Mouse (Mus musculus): ENCODE data around the gene Ribc2. TPM values are rescaled to one million over a fixed set of nuclear protein-coding genes. Genes with fewer than 3 reads are reported as not detected.

The Ribc2 gene
- 0.08 TPM in 1 of 2 replicates, not detected in the other for polyA plus RNA-seq (2015; fragmentation: Nextera tagmentation; extraction: Ambion mirVana)

GRCm38 (mm10) chr15:85131275-85132192 is at the start of gene Ribc2, which contains the start of gene Smc1b:
Gene Ribc2, plus strand, starts transcription at chr15:85132078.
Gene Smc1b, minus strand, starts transcription at chr15:85131964.
- Histone ChIP-seq H3K27me3 (ENCODE audit: control insufficient read depth, insufficient read depth, low read length) (no peaks in the 10 kb centered on the region), H3K9ac (ENCODE audit: low read length) (no peak within 1 kb of the TSS), H3K4me1 (replicated peaks; ENCODE audit: control insufficient read depth, insufficient read depth) (0 out of 2 replicates have a peak, but pooled peaks cover 2% of the 10 kb centered on the region), H3K4me3 (ENCODE audit: low read depth, low read length) (peak within 1 kb of the TSS; percentile 23), H3K9me3 (ENCODE audit: control insufficient read depth, low read length) (no peaks in the 10 kb centered on the region), H3K36me3 (ENCODE audit: control insufficient read depth, insufficient read depth, low read length) (no peaks in the 10 kb centered on the region), H3K27ac (replicated peaks) (no peak within 1 kb of the TSS), H3K4me2 (replicated peaks; ENCODE audit: low read depth) (peak within 1 kb of the TSS; percentile 50)
- no peak for TF ChIP-seq CTCF (IDR thresholded peaks at IDR 0.05; ENCODE audit: low read depth)
- TF ChIP-seq EP300 (optimal IDR thresholded peaks at IDR 0.05) = peak; percentile 98
- WGBS = 27% methylated on average over 52 of the region's 58 CpGs
- ATAC-seq (ENCODE audit: low FRiP score, low TSS enrichment) (peak; percentile 38; the same call in 1 of the 2 replicates), DNase-seq (ENCODE audit: low spot score) (peak; percentile 70)

- no peak overlapping the region for H3K4me2 ChIP-seq (replicated peaks; ENCODE audit: low read depth)
- ATAC-seq (ENCODE audit: low FRiP score, low TSS enrichment) (no peak), DNase-seq (ENCODE audit: low spot score) (no peak)
- no peak overlapping the region for H3K9ac ChIP-seq (ENCODE audit: low read length)
- H3K4me3 ChIP-seq (ENCODE audit: low read depth, low read length) = no peak overlapping the region
- H3K36me3 ChIP-seq (ENCODE audit: control insufficient read depth, insufficient read depth, low read length) = no peaks in the 10 kb centered on the region
- TF ChIP-seq CTCF (IDR thresholded peaks at IDR 0.05; ENCODE audit: low read depth) = no peak
- no peak for TF ChIP-seq EP300 (optimal IDR thresholded peaks at IDR 0.05)
- H3K9me3 ChIP-seq (ENCODE audit: control insufficient read depth, low read length) = no peaks in the 10 kb centered on the region
- H3K27ac ChIP-seq (replicated peaks) = no peak overlapping the region
- 67% methylated on average over 1 of the region's 1 CpGs for WGBS
- no peaks in the 10 kb centered on the region for H3K4me1 ChIP-seq (replicated peaks; ENCODE audit: control insufficient read depth, insufficient read depth)
- H3K27me3 ChIP-seq (ENCODE audit: control insufficient read depth, insufficient read depth, low read length) = no peaks in the 10 kb centered on the region
Observed at GRCm38 (mm10) chr15:85085641-85086040, 46.2 kb upstream of the Ribc2 start.

GRCm38 (mm10) chr15:85132193-85132520 is 279 bp downstream of the Ribc2 start:
- H3K4me2 ChIP-seq (replicated peaks; ENCODE audit: low read depth) = peak overlapping the region; percentile 50
- TF ChIP-seq EP300 (optimal IDR thresholded peaks at IDR 0.05) = no peak
- no peak for TF ChIP-seq CTCF (IDR thresholded peaks at IDR 0.05; ENCODE audit: low read depth)
- H3K4me3 ChIP-seq (ENCODE audit: low read depth, low read length) = peak overlapping the region; percentile 23
- 22% methylated on average over 10 of the region's 10 CpGs for WGBS
- no peak overlapping the region for H3K27ac ChIP-seq (replicated peaks)
- H3K9ac ChIP-seq (ENCODE audit: low read length) = no peak overlapping the region
- no peaks in the 10 kb centered on the region for H3K9me3 ChIP-seq (ENCODE audit: control insufficient read depth, low read length)
- no peak for ATAC-seq (ENCODE audit: low FRiP score, low TSS enrichment)
- DNase-seq (ENCODE audit: low spot score) = no peak
- no peaks in the 10 kb centered on the region for H3K36me3 ChIP-seq (ENCODE audit: control insufficient read depth, insufficient read depth, low read length)
- no peaks in the 10 kb centered on the region for H3K27me3 ChIP-seq (ENCODE audit: control insufficient read depth, insufficient read depth, low read length)
- H3K4me1 ChIP-seq (replicated peaks; ENCODE audit: control insufficient read depth, insufficient read depth) = 0 out of 2 replicates have a peak, but pooled peaks cover 2% of the 10 kb centered on the region

GRCm38 (mm10) chr15:85135143-85135542 is 3.3 kb downstream of the Ribc2 start:
- H3K27me3 ChIP-seq (ENCODE audit: control insufficient read depth, insufficient read depth, low read length) = no peaks in the 10 kb centered on the region

GRCm38 (mm10) chr15:85141290-85141689 is 9.4 kb downstream of the Ribc2 start:
- Histone ChIP-seq H3K9ac (ENCODE audit: low read length) (no peak overlapping the region), H3K4me2 (replicated peaks; ENCODE audit: low read depth) (no peak overlapping the region), H3K36me3 (ENCODE audit: control insufficient read depth, insufficient read depth, low read length) (no peaks in the 10 kb centered on the region), H3K4me1 (replicated peaks; ENCODE audit: control insufficient read depth, insufficient read depth) (no peaks in the 10 kb centered on the region), H3K9me3 (ENCODE audit: control insufficient read depth, low read length) (no peaks in the 10 kb centered on the region), H3K4me3 (ENCODE audit: low read depth, low read length) (no peak overlapping the region), H3K27me3 (ENCODE audit: control insufficient read depth, insufficient read depth, low read length) (no peaks in the 10 kb centered on the region), H3K27ac (replicated peaks) (no peak overlapping the region)
- ATAC-seq (ENCODE audit: low FRiP score, low TSS enrichment) (no peak), DNase-seq (ENCODE audit: low spot score) (no peak)
- TF ChIP-seq EP300 (optimal IDR thresholded peaks at IDR 0.05) = no peak
- no peak for TF ChIP-seq CTCF (IDR thresholded peaks at IDR 0.05; ENCODE audit: low read depth)
- 84% methylated on average over 10 of the region's 10 CpGs for WGBS

More at GRCm38 (mm10) chr15:85135143-85135542, 3.3 kb downstream of the Ribc2 start:
- Histone ChIP-seq H3K9me3 (ENCODE audit: control insufficient read depth, low read length) (no peaks in the 10 kb centered on the region), H3K36me3 (ENCODE audit: control insufficient read depth, insufficient read depth, low read length) (no peaks in the 10 kb centered on the region), H3K4me2 (replicated peaks; ENCODE audit: low read depth) (no peak overlapping the region), H3K9ac (ENCODE audit: low read length) (no peak overlapping the region), H3K27ac (replicated peaks) (no peak overlapping the region), H3K4me3 (ENCODE audit: low read depth, low read length) (no peak overlapping the region), H3K4me1 (replicated peaks; ENCODE audit: control insufficient read depth, insufficient read depth) (0 out of 2 replicates have a peak, but pooled peaks cover 2% of the 10 kb centered on the region)
- 33% methylated on average over 9 of the region's 9 CpGs for WGBS
- no peak for ATAC-seq (ENCODE audit: low FRiP score, low TSS enrichment)
- TF ChIP-seq EP300 (optimal IDR thresholded peaks at IDR 0.05) (no peak), CTCF (IDR thresholded peaks at IDR 0.05; ENCODE audit: low read depth) (no peak)
- DNase-seq (ENCODE audit: low spot score) = no peak

GRCm38 (mm10) chr15:85142441-85142840 is 10.6 kb downstream of the Ribc2 start:
- DNase-seq (ENCODE audit: low spot score) (no peak), ATAC-seq (ENCODE audit: low FRiP score, low TSS enrichment) (no peak)
- WGBS = 69% methylated on average over 2 of the region's 2 CpGs
- H3K4me1 ChIP-seq (replicated peaks; ENCODE audit: control insufficient read depth, insufficient read depth) = no peaks in the 10 kb centered on the region
- H3K9ac ChIP-seq (ENCODE audit: low read length) = no peak overlapping the region
- H3K27ac ChIP-seq (replicated peaks) = no peak overlapping the region
- H3K27me3 ChIP-seq (ENCODE audit: control insufficient read depth, insufficient read depth, low read length) = no peaks in the 10 kb centered on the region
- H3K4me3 ChIP-seq (ENCODE audit: low read depth, low read length) = no peak overlapping the region
- H3K36me3 ChIP-seq (ENCODE audit: control insufficient read depth, insufficient read depth, low read length) = no peaks in the 10 kb centered on the region
- no peaks in the 10 kb centered on the region for H3K9me3 ChIP-seq (ENCODE audit: control insufficient read depth, low read length)
- no peak for TF ChIP-seq EP300 (optimal IDR thresholded peaks at IDR 0.05)
- TF ChIP-seq CTCF (IDR thresholded peaks at IDR 0.05; ENCODE audit: low read depth) = no peak
- H3K4me2 ChIP-seq (replicated peaks; ENCODE audit: low read depth) = no peak overlapping the region

Measured in stomach, postnatal 0 days (tissue).